Mouse (Mus musculus): Measurements from ENCODE around the gene Mrps11. TPM values are rescaled to one million over a fixed set of nuclear protein-coding genes. Genes with fewer than 3 reads are reported as not detected.

The Mrps11 gene
- 2.1 TPM for polyA plus RNA-seq (2014; fragmentation: Illumina TruSeq; extraction: RNeasy Lipid Tissue Mini Kit (QIAGEN cat#74804); ENCODE audit: low read depth, low replicate concordance)

DNA sequence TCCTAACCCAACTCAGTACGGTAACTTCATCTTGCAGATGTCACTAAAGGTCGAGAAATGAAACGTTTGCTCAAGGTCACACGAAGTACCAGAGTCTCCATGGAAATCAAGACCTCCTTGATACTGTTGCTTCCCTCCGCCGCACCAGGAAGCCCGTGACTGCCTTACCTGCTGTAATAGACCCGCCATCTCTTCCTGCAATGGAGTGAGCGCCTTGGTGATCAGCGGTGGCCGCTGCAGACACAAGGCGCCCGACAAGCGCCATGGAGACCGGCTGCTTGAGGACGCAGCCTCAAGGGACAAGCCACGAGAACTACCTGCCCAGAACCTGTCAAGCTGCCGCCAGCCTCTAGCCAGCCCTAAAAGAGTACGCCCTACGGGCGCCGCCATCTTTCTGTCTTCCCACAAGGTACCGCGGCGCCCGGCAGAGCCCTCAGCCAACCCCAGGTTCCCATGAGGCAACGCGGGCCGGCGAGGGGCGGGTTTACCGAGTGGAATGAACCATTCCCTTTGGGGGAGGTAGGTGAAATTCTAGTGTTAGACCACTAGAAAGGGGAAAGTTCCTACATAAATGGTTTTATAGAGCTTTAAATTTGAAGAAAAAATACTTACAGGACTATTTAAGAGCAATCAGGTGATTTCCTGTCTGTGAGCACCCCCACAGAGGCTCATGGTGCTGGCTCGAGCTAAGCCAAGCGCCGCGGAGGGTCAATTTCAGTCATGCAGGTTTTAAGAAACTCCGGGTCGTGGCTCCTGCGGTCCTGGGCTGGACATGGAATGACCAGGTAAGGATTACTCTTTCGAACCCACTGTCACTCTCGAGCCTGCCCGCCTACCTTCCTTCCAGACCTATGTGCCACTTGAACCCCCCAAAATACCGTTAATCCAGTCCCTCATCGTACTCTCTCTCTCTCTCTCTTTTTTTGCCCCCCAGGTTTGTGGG, at the start of gene Mrps11, which contains the start of gene Mrpl46:
Mrps11 (plus strand) TSS at position 481 of the 943 bp plus-strand sequence.
Mrpl46 (minus strand) TSS at position 893 of the 943 bp plus-strand sequence.

DNA sequence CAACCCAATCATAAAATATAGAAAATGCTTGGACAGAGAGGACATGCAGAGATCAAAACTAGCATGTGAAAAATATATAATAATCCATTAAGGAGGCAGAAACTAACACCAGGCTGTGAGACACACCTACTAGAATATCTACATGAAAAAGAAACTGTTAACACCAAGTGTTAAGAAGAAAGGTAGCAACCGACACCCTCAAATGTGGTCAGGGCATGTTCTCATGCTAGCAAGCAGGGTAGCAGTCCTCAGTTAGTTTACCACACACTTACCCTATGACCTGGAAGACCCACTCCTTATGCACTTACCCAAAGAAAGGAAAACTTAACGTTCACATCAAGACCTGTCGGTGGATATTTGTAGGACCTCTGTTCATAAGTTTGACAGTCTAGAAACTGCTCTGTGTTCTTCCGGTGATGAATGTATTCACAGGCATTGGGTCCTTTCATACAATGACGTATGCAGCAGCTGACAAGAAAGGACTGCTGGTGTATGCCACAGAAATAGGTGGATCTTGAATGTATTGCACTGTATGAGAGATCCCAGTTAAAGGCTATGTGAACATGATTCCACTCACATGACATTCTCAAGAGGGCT, 45.2 kb upstream of the Mrps11 start, which contains the start of gene Ntrk3:
Ntrk3 (minus strand) TSS at position 399 of the 597 bp plus-strand sequence.

Other genes starting within 250 kb of the Mrps11 start
- 3.5 TPM for gene Ntrk3, start 45.1 kb upstream of the Mrps11 start, polyA plus RNA-seq (2014; fragmentation: Illumina TruSeq; extraction: RNeasy Lipid Tissue Mini Kit (QIAGEN cat#74804); ENCODE audit: low read depth, low replicate concordance)
- 4.5 TPM for gene Mrpl46, start 412 bp downstream of the Mrps11 start, polyA plus RNA-seq (2014; fragmentation: Illumina TruSeq; extraction: RNeasy Lipid Tissue Mini Kit (QIAGEN cat#74804); ENCODE audit: low read depth, low replicate concordance)
- gene Det1, start 64.1 kb downstream of the Mrps11 start, polyA plus RNA-seq (2014; fragmentation: Illumina TruSeq; extraction: RNeasy Lipid Tissue Mini Kit (QIAGEN cat#74804); ENCODE audit: low read depth, low replicate concordance): 2.8 TPM
- 5.1 TPM for gene Aen, start 112.7 kb downstream of the Mrps11 start, polyA plus RNA-seq (2014; fragmentation: Illumina TruSeq; extraction: RNeasy Lipid Tissue Mini Kit (QIAGEN cat#74804); ENCODE audit: low read depth, low replicate concordance)
- gene Isg20, start 130.3 kb downstream of the Mrps11 start, polyA plus RNA-seq (2014; fragmentation: Illumina TruSeq; extraction: RNeasy Lipid Tissue Mini Kit (QIAGEN cat#74804); ENCODE audit: low read depth, low replicate concordance): 22.9 TPM